22 mouse cellular contexts compared by ENCODE assay signal in the genomic region with DNA sequence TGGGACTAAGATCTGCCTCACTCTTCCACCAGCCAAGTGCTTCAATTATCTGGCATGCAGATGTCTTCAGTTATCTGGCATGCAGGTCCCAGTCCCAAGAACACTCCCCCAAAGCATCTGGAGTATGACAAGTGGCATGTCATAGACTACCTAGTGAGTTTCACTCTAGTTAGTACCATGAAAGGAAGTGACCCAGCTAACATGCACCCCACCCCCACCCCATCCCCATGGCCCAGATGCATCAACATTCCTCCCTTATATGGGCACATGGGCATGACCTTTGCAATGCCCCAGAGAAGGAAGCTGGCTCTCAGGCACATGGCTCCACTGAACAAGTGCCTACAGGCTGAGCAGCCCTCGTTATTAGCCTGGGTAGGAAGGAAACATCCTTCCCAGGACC. TPM values are rescaled to one million over a fixed set of nuclear protein-coding genes. Genes with fewer than 3 reads are reported as not detected.
A peak's percentile ranks its signal among the peaks of the same experiment; 100 is the strongest.
DNase-seq lines count a peak whose midpoint lies in the region; ATAC-seq lines count a peak whose summit lies in the region.
"Had no signal": no experiment of that assay in that cellular context is flagged by ENCODE, and none has a peak within 500 bp of the region (broad histone marks: within the 10 kb centered on the region; RNA-seq: fewer than 3 reads in every experiment).

No protein-coding gene starts in this region.

- peak; percentile 95 for DNase-seq in heart, adult 11 months
- DNase-seq in heart, adult 8-10 months (ENCODE audit: low spot score): no peak
- no peak for DNase-seq in embryo, embryonic 10 days (ENCODE audit: low spot score)
- no peak for DNase-seq in cerebellum, adult 11-12 months
- no peak for DNase-seq in hindbrain, embryonic 11.5 days (ENCODE audit: low spot score)
- DNase-seq: adrenal gland, adult 2 months; cerebellum, adult 9-10 months; kidney, adult 2 months; kidney, postnatal 25 days; lung, adult 2 months; retina, postnatal 1 day; thymus, adult 18-20 months; thymus, postnatal 4 days had no signal

- H3K4me1 ChIP-seq in megakaryocyte, embryonic 14.5 days: peaks cover 59% of the 10 kb centered on the region
- peaks cover 51% of the 10 kb centered on the region for H3K4me1 ChIP-seq in heart, embryonic 16.5 days (ENCODE audit: control insufficient read depth, insufficient read depth, low read length)
- H3K4me1 ChIP-seq in hindbrain, embryonic 11.5 days (replicated peaks; ENCODE audit: control insufficient read depth, insufficient read depth, low read length): no peaks in the 10 kb centered on the region
- H3K4me1 ChIP-seq: embryonic facial prominence, embryonic 13.5 days; liver, embryonic 12.5 days; midbrain, embryonic 10.5 days; stomach, embryonic 15.5 days had no signal

- no peaks in the 10 kb centered on the region for H3K27me3 ChIP-seq in megakaryocyte, embryonic 14.5 days (replicated peaks)
- H3K27me3 ChIP-seq in heart, embryonic 16.5 days (ENCODE audit: control insufficient read depth, insufficient read depth, low read length): no peaks in the 10 kb centered on the region
- H3K27me3 ChIP-seq in hindbrain, embryonic 11.5 days (ENCODE audit: control insufficient read depth, insufficient read depth, low read length): no peaks in the 10 kb centered on the region
- H3K27me3 ChIP-seq: CH12.LX; embryonic facial prominence, embryonic 13.5 days; liver, embryonic 12.5 days; stomach, embryonic 15.5 days had no signal

- H3K4me3 ChIP-seq in megakaryocyte, embryonic 14.5 days (replicated peaks): peak overlapping the region; percentile 31
- H3K4me3 ChIP-seq in heart, embryonic 16.5 days (ENCODE audit: low read length): no peak overlapping the region
- H3K4me3 ChIP-seq in hindbrain, embryonic 11.5 days (ENCODE audit: low read depth, low read length): no peak overlapping the region
- H3K4me3 ChIP-seq: embryonic facial prominence, embryonic 13.5 days; liver, embryonic 12.5 days; midbrain, embryonic 10.5 days; stomach, embryonic 15.5 days had no signal

- H3K4me2 ChIP-seq in heart, embryonic 16.5 days (ENCODE audit: low read depth, low read length): peak overlapping the region; percentile 6; the same call in 1 of the 2 replicates
- H3K4me2 ChIP-seq in hindbrain, embryonic 11.5 days (replicated peaks; ENCODE audit: low read depth, low read length): no peak overlapping the region
- H3K4me2 ChIP-seq: embryonic facial prominence, embryonic 13.5 days; liver, embryonic 12.5 days; stomach, embryonic 15.5 days had no signal

- H3K36me3 ChIP-seq in megakaryocyte, embryonic 14.5 days (replicated peaks; ENCODE audit: low read length): peaks cover 94% of the 10 kb centered on the region
- H3K36me3 ChIP-seq in heart, embryonic 16.5 days (ENCODE audit: control insufficient read depth, insufficient read depth): peaks cover 65% of the 10 kb centered on the region
- H3K36me3 ChIP-seq in hindbrain, embryonic 11.5 days (ENCODE audit: control insufficient read depth, insufficient read depth, low read length): peaks cover 10% of the 10 kb centered on the region; the same call in 1 of the 2 replicates

- H3K9me3 ChIP-seq in megakaryocyte, embryonic 14.5 days: no peaks in the 10 kb centered on the region
- no peaks in the 10 kb centered on the region for H3K9me3 ChIP-seq in heart, embryonic 16.5 days (replicated peaks; ENCODE audit: control insufficient read depth, low read length)
- H3K9me3 ChIP-seq in hindbrain, embryonic 11.5 days (ENCODE audit: control insufficient read depth, low read length): no peaks in the 10 kb centered on the region
- H3K9me3 ChIP-seq: embryonic facial prominence, embryonic 13.5 days; liver, embryonic 12.5 days; midbrain, embryonic 10.5 days; stomach, embryonic 15.5 days had no signal

- no peak for ATAC-seq in megakaryocyte, adult 5-6 weeks (ENCODE audit: poor library complexity, severe bottlenecking)
- ATAC-seq in heart, embryonic 16.5 days (replicated peaks; ENCODE audit: extremely low read depth, insufficient read depth, low FRiP score): peak; percentile 67
- no peak for ATAC-seq in hindbrain, embryonic 11.5 days (ENCODE audit: low FRiP score)
- ATAC-seq: forebrain, embryonic 16.5 days had no signal

- H3K27ac ChIP-seq in heart, embryonic 16.5 days (ENCODE audit: low read length): peak overlapping the region; percentile 98
- H3K27ac ChIP-seq in hindbrain, embryonic 11.5 days (ENCODE audit: low read depth, low read length): no peak overlapping the region
- H3K27ac ChIP-seq: embryonic facial prominence, embryonic 13.5 days; liver, embryonic 12.5 days; midbrain, embryonic 10.5 days; stomach, embryonic 15.5 days had no signal

- whole genome bisulfite sequencing in heart, embryonic 16.5 days: 21% methylated on average over 1 of the region's 1 CpGs
- WGBS in hindbrain, embryonic 11.5 days: 77% methylated on average over 1 of the region's 1 CpGs

- H3K9ac ChIP-seq in heart, embryonic 16.5 days (ENCODE audit: low read length): peak overlapping the region; percentile 66
- H3K9ac ChIP-seq in hindbrain, embryonic 11.5 days (ENCODE audit: low read depth, low read length): no peak overlapping the region
- H3K9ac ChIP-seq: embryonic facial prominence, embryonic 13.5 days; liver, embryonic 12.5 days; stomach, embryonic 15.5 days had no signal

RNA-seq across cellular contexts. Expression of a gene that starts 8.1 kb away (rescaled TPM):
- 100 to 1,000 TPM; 664 to 803 (median 747) TPM for total RNA-seq in heart, adult 8-10 months (2022)
- 19.0 and 25.4 TPM in 2 replicates for polyA plus RNA-seq in megakaryocyte, embryonic 14.5 days (2012; ENCODE audit: insufficient read depth, low replicate concordance)
- total RNA-seq in megakaryocyte, adult 5-6 weeks (2015): 12.5 and 12.7 TPM in 2 replicates
- 15.7 and 17.4 TPM in 2 replicates for total RNA-seq in megakaryocyte, adult 5-6 weeks (2017)
- polyA plus RNA-seq in heart, embryonic 16.5 days (2015; fragmentation: Nextera tagmentation; extraction: Ambion mirVana): 164 and 184 TPM in 2 replicates
- polyA plus RNA-seq in hindbrain, embryonic 11.5 days (2014; fragmentation: Nextera tagmentation; extraction: Ambion mirVana): 33.2 and 39.0 TPM in 2 replicates

RNA-seq across cellular contexts. Expression of a gene that starts 27.6 kb away (rescaled TPM):
- total RNA-seq in heart, adult 8-10 months (2022): 10 to 100 TPM; 17.8 to 23.1 (median 20.2) TPM
- polyA plus RNA-seq in megakaryocyte, embryonic 14.5 days (2012; ENCODE audit: insufficient read depth, low replicate concordance): not detected in 2 replicates
- 2.5 and 6.6 TPM in 2 replicates for total RNA-seq in megakaryocyte, adult 5-6 weeks (2015)
- 11.5 and 15.3 TPM in 2 replicates for total RNA-seq in megakaryocyte, adult 5-6 weeks (2017)
- polyA plus RNA-seq in heart, embryonic 16.5 days (2015; fragmentation: Nextera tagmentation; extraction: Ambion mirVana): 10.4 and 12.4 TPM in 2 replicates
- polyA plus RNA-seq in hindbrain, embryonic 11.5 days (2014; fragmentation: Nextera tagmentation; extraction: Ambion mirVana): 11.8 and 15.3 TPM in 2 replicates

RNA-seq across cellular contexts. Expression of a gene that starts 27.8 kb away (rescaled TPM):
- total RNA-seq in heart, adult 8-10 months (2022): 1 to 10 TPM; 6.0 to 9.4 (median 7.2) TPM
- 44.2 and 60.2 TPM in 2 replicates for polyA plus RNA-seq in megakaryocyte, embryonic 14.5 days (2012; ENCODE audit: insufficient read depth, low replicate concordance)
- total RNA-seq in megakaryocyte, adult 5-6 weeks (2015): 47.8 and 52.8 TPM in 2 replicates
- 61.5 and 72.5 TPM in 2 replicates for total RNA-seq in megakaryocyte, adult 5-6 weeks (2017)
- polyA plus RNA-seq in heart, embryonic 16.5 days (2015; fragmentation: Nextera tagmentation; extraction: Ambion mirVana): 33.9 and 36.8 TPM in 2 replicates
- 32.9 and 36.7 TPM in 2 replicates for polyA plus RNA-seq in hindbrain, embryonic 11.5 days (2014; fragmentation: Nextera tagmentation; extraction: Ambion mirVana)

RNA-seq across cellular contexts. Expression of a gene that starts 40.2 kb away (rescaled TPM):
- 10 to 100 TPM; 52.7 to 66.9 (median 61.3) TPM for total RNA-seq in heart, adult 8-10 months (2022)
- polyA plus RNA-seq in megakaryocyte, embryonic 14.5 days (2012; ENCODE audit: insufficient read depth, low replicate concordance): 11.8 and 14.9 TPM in 2 replicates
- total RNA-seq in megakaryocyte, adult 5-6 weeks (2015): 10.5 TPM in 2 replicates
- 22.9 and 25.7 TPM in 2 replicates for total RNA-seq in megakaryocyte, adult 5-6 weeks (2017)
- 58.5 and 62.7 TPM in 2 replicates for polyA plus RNA-seq in heart, embryonic 16.5 days (2015; fragmentation: Nextera tagmentation; extraction: Ambion mirVana)
- polyA plus RNA-seq in hindbrain, embryonic 11.5 days (2014; fragmentation: Nextera tagmentation; extraction: Ambion mirVana): 28.2 and 28.7 TPM in 2 replicates

RNA-seq across cellular contexts. Expression of a gene that starts 44.3 kb away (rescaled TPM):
- 10 to 100 TPM; 35.8 to 43.1 (median 39.7) TPM for total RNA-seq in heart, adult 8-10 months (2022)
- polyA plus RNA-seq in megakaryocyte, embryonic 14.5 days (2012; ENCODE audit: insufficient read depth, low replicate concordance): 87.3 and 131 TPM in 2 replicates
- total RNA-seq in megakaryocyte, adult 5-6 weeks (2015): 39.4 and 41.4 TPM in 2 replicates
- total RNA-seq in megakaryocyte, adult 5-6 weeks (2017): 42.1 and 45.5 TPM in 2 replicates
- 12.1 and 14.2 TPM in 2 replicates for polyA plus RNA-seq in heart, embryonic 16.5 days (2015; fragmentation: Nextera tagmentation; extraction: Ambion mirVana)
- 13.6 and 16.7 TPM in 2 replicates for polyA plus RNA-seq in hindbrain, embryonic 11.5 days (2014; fragmentation: Nextera tagmentation; extraction: Ambion mirVana)

Comparison
In these comparisons a context has a peak if more than half of its experiments do, and no peak if none do; other contexts are left out.
1. RNA of a gene that starts 27.6 kb away (polyA plus RNA-seq): 11.8 to 15.3 TPM in hindbrain, embryonic 11.5 days and 10.4 to 12.4 TPM in heart, embryonic 16.5 days; not detected in megakaryocyte, embryonic 14.5 days; every median in the first group is over 10 times any median in the second.